Mouse (Mus musculus) cortical plate, adult 2 months (tissue): ENCODE data around the gene Med13.

Source experiments
- CTCF ChIP-seq: fragments of 200-500 bp; IDR thresholded peaks from 2 replicates; pipeline ENCODE4 v1.5.1; 2011; ENCODE audit warnings: mild to moderate bottlenecking, control low read depth, low read length; ENCODE audit not compliant: insufficient read depth; ENCODE audit errors: extremely low read depth
- POLR2A ChIP-seq: fragments of 200-500 bp; IDR thresholded peaks from 2 replicates; pipeline ENCODE4 v1.6.1; 2011; ENCODE audit warnings: mild to moderate bottlenecking, low read length, control low read depth; ENCODE audit not compliant: insufficient read depth; ENCODE audit errors: extremely low read depth

- TF ChIP-seq CTCF (no peak), POLR2A (no peak)
Measured at GRCm38 (mm10) chr11:86257054-86257453, 100.3 kb downstream of the Med13 start.
